Mouse (Mus musculus): ENCODE measurements around the gene Msi1. TPM values are rescaled to one million over a fixed set of nuclear protein-coding genes. Genes with fewer than 3 reads are reported as not detected.

The Msi1 gene
- polyA plus RNA-seq (2012; rRNA removed): 40.6 and 51.6 TPM in 2 replicates
- 15.5 and 18.0 TPM in 2 replicates for polyA plus RNA-seq (2014; fragmentation: Nextera tagmentation; extraction: Ambion mirVana)

- ATAC-seq (ENCODE audit: low FRiP score, low read depth): peak; percentile 81
- under 1% methylated on average over 34 of the region's 117 CpGs for WGBS
- peak; percentile 42 for DNase-seq (ENCODE audit: low spot score)
- H3K27ac ChIP-seq (replicated peaks; ENCODE audit: low read depth, low read length): peak within 1 kb of the TSS; percentile 63
- H3K4me1 ChIP-seq (ENCODE audit: control insufficient read depth, insufficient read depth, low read length): peaks cover 26% of the 10 kb centered on the region
- peak within 1 kb of the TSS; percentile 92 for H3K4me3 ChIP-seq (replicated peaks; ENCODE audit: low read length)
- no peaks in the 10 kb centered on the region for H3K9me3 ChIP-seq (ENCODE audit: control insufficient read depth, low read length)
- peak within 1 kb of the TSS; percentile 91 for H3K4me2 ChIP-seq (replicated peaks; ENCODE audit: low read depth, low read length, severe bottlenecking)
- H3K36me3 ChIP-seq (ENCODE audit: control insufficient read depth, insufficient read depth, low read length): peaks cover 17% of the 10 kb centered on the region; the same call in 1 of the 2 replicates
- no peak for TF ChIP-seq POLR2A (IDR thresholded peaks at IDR 0.05; ENCODE audit: borderline replicate concordance, extremely low read depth, insufficient read depth, insufficient read length)
- H3K27me3 ChIP-seq (ENCODE audit: control insufficient read depth, insufficient read depth, low read length): no peaks in the 10 kb centered on the region
- H3K9ac ChIP-seq (ENCODE audit: low read depth, low read length, severe bottlenecking): peak within 1 kb of the TSS; percentile 96
Measured at GRCm38 (mm10) chr5:115429359-115430186, at the start of gene Msi1. Gene Msi1, plus strand, starts transcription at chr5:115429599.

- DNase-seq (ENCODE audit: low spot score): no peak
- WGBS: 27% methylated on average over 9 of the region's 9 CpGs
- H3K27me3 ChIP-seq (ENCODE audit: control insufficient read depth, insufficient read depth, low read length): no peaks in the 10 kb centered on the region
- no peaks in the 10 kb centered on the region for H3K36me3 ChIP-seq (ENCODE audit: control insufficient read depth, insufficient read depth, low read length)
- H3K4me3 ChIP-seq (replicated peaks; ENCODE audit: low read length): no peak overlapping the region
- TF ChIP-seq POLR2A (IDR thresholded peaks at IDR 0.05; ENCODE audit: borderline replicate concordance, extremely low read depth, insufficient read depth, insufficient read length): no peak
- no peak overlapping the region for H3K27ac ChIP-seq (replicated peaks; ENCODE audit: low read depth, low read length)
- ATAC-seq (ENCODE audit: low FRiP score, low read depth): no peak
- H3K9me3 ChIP-seq (ENCODE audit: control insufficient read depth, low read length): no peaks in the 10 kb centered on the region
- no peak overlapping the region for H3K4me2 ChIP-seq (replicated peaks; ENCODE audit: low read depth, low read length, severe bottlenecking)
- H3K4me1 ChIP-seq (ENCODE audit: control insufficient read depth, insufficient read depth, low read length): no peaks in the 10 kb centered on the region
- H3K9ac ChIP-seq (ENCODE audit: low read depth, low read length, severe bottlenecking): no peak overlapping the region
Measured at GRCm38 (mm10) chr5:115391935-115392334, 37.5 kb upstream of the Msi1 start.

- Histone ChIP-seq H3K27me3 (ENCODE audit: control insufficient read depth, insufficient read depth, low read length) (no peaks in the 10 kb centered on the region), H3K4me2 (replicated peaks; ENCODE audit: low read depth, low read length, severe bottlenecking) (no peak overlapping the region), H3K36me3 (ENCODE audit: control insufficient read depth, insufficient read depth, low read length) (no peaks in the 10 kb centered on the region), H3K9ac (ENCODE audit: low read depth, low read length, severe bottlenecking) (no peak overlapping the region), H3K4me3 (replicated peaks; ENCODE audit: low read length) (no peak overlapping the region), H3K9me3 (ENCODE audit: control insufficient read depth, low read length) (no peaks in the 10 kb centered on the region), H3K4me1 (ENCODE audit: control insufficient read depth, insufficient read depth, low read length) (peaks cover 2% of the 10 kb centered on the region; the same call in 1 of the 2 replicates), H3K27ac (replicated peaks; ENCODE audit: low read depth, low read length) (no peak overlapping the region)
- DNase-seq (ENCODE audit: low spot score): no peak
- 94% methylated on average over 1 of the region's 1 CpGs for WGBS
- TF ChIP-seq POLR2A (IDR thresholded peaks at IDR 0.05; ENCODE audit: borderline replicate concordance, extremely low read depth, insufficient read depth, insufficient read length): no peak
- ATAC-seq (ENCODE audit: low FRiP score, low read depth): no peak
Measured at GRCm38 (mm10) chr5:115392969-115393368, 36.4 kb upstream of the Msi1 start.

GRCm38 (mm10) chr5:115394223-115394622 lies 35.2 kb upstream of the Msi1 start:
- Histone ChIP-seq H3K4me1 (ENCODE audit: control insufficient read depth, insufficient read depth, low read length) (peaks cover 8% of the 10 kb centered on the region; the same call in 1 of the 2 replicates), H3K27ac (replicated peaks; ENCODE audit: low read depth, low read length) (no peak overlapping the region), H3K4me2 (replicated peaks; ENCODE audit: low read depth, low read length, severe bottlenecking) (no peak overlapping the region), H3K4me3 (replicated peaks; ENCODE audit: low read length) (no peak overlapping the region), H3K9me3 (ENCODE audit: control insufficient read depth, low read length) (no peaks in the 10 kb centered on the region), H3K36me3 (ENCODE audit: control insufficient read depth, insufficient read depth, low read length) (no peaks in the 10 kb centered on the region), H3K9ac (ENCODE audit: low read depth, low read length, severe bottlenecking) (no peak overlapping the region), H3K27me3 (ENCODE audit: control insufficient read depth, insufficient read depth, low read length) (no peaks in the 10 kb centered on the region)
- 5% methylated on average over 8 of the region's 8 CpGs for WGBS
- no peak for TF ChIP-seq POLR2A (IDR thresholded peaks at IDR 0.05; ENCODE audit: borderline replicate concordance, extremely low read depth, insufficient read depth, insufficient read length)
- ATAC-seq (ENCODE audit: low FRiP score, low read depth): no peak
- no peak for DNase-seq (ENCODE audit: low spot score)

DNA sequence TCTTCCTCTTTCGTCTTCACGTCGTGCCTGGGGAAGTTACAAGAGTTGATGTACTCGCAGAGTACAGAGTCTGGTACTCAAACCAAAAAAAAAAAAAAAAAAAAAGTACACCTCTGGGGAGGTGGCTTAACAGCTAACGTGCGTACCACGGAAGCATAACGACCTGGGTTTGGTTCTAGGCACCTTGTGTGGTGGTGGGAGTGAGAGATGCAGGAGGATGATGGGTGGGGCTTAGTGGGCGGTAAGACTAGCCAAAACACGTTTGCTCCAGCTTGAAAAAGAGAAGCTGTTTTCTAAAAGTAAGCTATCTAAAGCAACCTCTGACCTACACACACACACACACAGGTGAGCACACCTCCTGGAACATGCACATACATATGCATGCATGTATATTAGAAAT lies 34.6 kb upstream of the Msi1 start:
- no peaks in the 10 kb centered on the region for H3K9me3 ChIP-seq (ENCODE audit: control insufficient read depth, low read length)
- no peaks in the 10 kb centered on the region for H3K36me3 ChIP-seq (ENCODE audit: control insufficient read depth, insufficient read depth, low read length)
- H3K4me2 ChIP-seq (replicated peaks; ENCODE audit: low read depth, low read length, severe bottlenecking): no peak overlapping the region
- WGBS: 16% methylated on average over 10 of the region's 10 CpGs
- DNase-seq (ENCODE audit: low spot score): no peak
- H3K9ac ChIP-seq (ENCODE audit: low read depth, low read length, severe bottlenecking): no peak overlapping the region
- no peaks in the 10 kb centered on the region for H3K27me3 ChIP-seq (ENCODE audit: control insufficient read depth, insufficient read depth, low read length)
- no peak overlapping the region for H3K27ac ChIP-seq (replicated peaks; ENCODE audit: low read depth, low read length)
- H3K4me3 ChIP-seq (replicated peaks; ENCODE audit: low read length): no peak overlapping the region
- TF ChIP-seq POLR2A (IDR thresholded peaks at IDR 0.05; ENCODE audit: borderline replicate concordance, extremely low read depth, insufficient read depth, insufficient read length): no peak
- no peak for ATAC-seq (ENCODE audit: low FRiP score, low read depth)
- peaks cover 8% of the 10 kb centered on the region; the same call in 1 of the 2 replicates for H3K4me1 ChIP-seq (ENCODE audit: control insufficient read depth, insufficient read depth, low read length)

Data from limb, embryonic 14.5 days (tissue).